Mouse (Mus musculus) spleen, adult 12 weeks (tissue): ENCODE measurements around the gene Rpl35.

Experiments
- DNase-seq: peaks from one replicate; pipeline ENCODE4 v3.0.0; 2022; ENCODE audit warnings: low spot score

The Rpl35 gene

DNA sequence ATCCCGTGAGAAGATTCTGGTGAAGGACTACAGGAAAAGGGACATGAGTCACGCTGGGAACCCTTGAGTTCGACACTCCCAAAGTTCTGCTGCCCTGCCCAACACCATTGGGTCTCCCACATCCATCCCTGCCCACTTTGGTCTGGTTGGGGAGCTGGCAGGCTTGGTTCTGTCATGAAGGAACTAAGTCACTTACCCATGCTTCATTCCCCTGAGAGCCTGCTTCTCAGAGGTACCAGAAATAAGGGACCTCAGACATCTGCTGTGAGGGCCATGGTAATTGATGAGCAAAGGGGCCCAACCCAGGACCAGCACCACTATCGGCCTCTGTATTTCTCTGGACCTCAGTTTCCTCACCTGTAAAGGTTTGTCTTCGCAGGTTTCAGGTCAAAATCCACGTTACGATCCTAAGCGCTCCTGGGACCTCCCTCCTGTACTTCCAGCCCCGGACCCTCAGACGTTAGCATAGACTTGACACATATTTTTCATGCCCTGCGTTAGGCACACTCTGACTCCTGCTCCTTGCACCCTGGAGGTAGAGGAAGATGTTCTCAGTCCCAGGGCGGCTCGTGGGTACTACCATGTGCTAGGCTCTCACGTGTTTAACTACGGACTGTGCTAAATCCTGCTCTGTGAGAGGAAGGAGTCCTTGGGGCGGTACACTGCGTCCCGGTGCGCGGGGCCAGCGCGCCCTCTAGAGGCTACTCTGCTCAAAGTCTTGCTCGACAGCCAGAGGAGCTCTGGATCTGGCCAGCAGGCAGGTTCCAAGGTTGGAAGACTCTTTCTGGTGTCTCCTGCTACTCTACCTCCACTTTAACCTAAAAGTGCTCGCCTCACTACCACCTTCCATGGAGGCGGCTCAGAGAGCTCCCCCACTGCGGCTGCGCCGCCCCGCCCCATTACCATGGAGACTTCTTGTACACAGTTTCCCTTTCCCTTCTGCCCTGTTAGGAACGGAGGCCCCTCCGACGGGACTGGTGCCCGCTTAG, 7.7 kb downstream of the Rpl35 start, which contains the start of gene Wdr38:
Gene Wdr38, plus strand, starts transcription at position 91 of the 989 bp plus-strand sequence.
- DNase-seq = peak; percentile 82

DNA sequence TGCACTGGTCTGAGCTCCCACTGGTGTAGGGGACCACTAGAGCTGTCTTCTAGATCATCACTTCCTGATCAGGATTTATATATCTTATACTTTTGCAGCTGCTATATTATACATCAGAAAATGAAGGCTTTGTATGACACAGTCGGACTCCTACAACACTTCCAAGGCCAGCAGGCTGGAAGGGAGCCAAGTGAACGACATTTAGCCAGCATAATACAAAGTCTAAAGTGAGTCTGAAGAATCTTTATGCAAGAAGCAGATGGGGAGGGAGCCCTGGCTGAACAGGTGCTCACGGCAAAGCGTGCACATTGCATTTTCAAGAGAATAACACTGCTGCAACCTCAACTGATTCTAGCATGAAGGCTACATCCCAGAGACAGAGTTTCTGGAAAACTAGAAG, 13.0 kb downstream of the Rpl35 start:
- no peak for DNase-seq

DNA sequence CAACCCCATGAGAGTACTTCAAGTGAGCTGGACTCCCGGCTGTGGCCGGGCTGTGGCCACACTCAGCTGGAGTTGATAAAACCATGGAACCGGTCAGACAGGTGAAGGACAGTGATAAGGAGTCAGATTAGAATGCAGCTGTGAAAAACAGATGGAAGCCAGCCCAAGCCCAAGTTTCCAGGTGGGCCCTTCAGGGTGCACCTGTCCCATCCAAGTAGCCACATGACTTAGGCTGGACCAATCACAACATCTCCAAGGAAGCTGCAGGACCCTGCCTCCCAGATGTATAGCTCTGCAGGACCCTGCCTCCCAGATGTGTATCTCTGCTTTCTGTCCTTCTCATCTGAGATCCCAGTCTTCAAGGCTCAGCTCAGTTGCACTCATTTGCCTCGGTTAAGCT, 13.4 kb downstream of the Rpl35 start:
- DNase-seq = no peak

DNA sequence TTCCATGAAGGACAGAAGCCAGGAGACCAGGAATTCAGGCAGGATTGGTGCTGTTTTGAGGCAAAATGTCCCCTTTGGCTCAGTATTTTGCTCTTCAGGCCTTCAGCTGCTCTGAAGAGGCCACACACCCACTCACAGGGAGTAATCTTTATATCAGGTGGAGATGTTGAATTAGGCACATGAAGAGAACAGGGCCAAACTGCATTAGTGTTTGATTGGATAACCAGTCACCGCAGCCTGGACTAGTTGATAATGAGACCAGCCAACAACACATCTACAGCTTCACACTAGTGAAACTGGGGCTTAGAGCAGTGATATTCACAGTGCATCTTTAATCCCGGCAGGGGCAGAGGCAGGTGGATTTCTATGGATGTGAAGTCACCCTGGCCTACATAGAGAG, 16.5 kb downstream of the Rpl35 start:
- DNase-seq = no peak

DNA sequence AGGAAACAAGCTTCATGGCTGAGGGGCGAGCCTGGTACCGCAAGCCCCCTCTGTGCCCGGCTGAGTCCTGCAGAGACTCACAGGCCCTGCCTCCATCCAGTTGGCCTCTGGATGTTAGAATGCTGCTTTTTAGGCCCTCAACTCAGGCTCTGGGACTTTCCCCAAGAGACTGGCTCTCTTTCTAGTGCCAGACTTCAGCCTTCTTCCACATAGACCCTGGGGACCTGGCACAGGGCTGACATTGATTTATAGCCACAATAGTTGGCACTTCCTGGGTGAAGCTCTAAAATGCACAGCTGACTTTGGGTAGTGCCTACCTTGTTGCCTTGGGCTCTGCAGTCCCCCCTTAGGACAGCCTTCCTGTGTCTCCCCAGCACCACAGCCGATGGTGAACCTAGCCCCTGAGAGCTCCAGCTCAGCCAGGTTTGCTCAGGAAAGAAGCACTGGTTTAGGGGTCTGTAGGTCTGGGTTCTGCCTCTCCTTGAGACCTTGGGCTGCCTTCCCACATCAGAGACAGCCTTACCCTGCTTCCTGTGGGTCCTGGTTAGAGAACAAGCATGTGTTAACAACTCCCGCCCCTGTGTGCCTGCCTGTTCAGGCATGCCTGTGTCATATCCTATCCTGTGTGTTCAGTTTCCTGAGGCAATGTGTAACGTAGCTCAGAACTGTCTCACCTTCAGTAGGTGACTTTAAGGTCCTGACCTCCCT, 17.5 kb downstream of the Rpl35 start:
- no peak for DNase-seq

DNA sequence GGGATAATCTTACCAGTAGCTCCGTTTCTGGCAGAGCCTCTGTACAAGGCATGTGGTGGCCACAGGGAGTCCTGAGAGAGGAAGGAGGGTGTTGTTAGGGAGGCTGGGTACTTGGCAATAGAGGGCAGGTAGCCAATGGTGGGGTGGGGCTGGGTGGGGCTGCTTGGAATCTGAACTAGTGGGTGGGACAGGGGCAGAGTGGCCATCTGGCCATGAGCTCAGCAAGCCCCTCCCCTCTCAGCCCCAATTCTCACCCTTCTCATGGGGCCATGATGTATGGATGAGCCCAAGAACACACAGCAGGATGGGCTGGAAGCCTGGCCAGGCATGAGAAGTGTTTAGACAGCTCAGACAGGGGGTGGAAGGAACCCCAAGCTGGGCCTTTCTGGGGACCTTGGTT, 18.1 kb downstream of the Rpl35 start:
- DNase-seq = no peak

DNA sequence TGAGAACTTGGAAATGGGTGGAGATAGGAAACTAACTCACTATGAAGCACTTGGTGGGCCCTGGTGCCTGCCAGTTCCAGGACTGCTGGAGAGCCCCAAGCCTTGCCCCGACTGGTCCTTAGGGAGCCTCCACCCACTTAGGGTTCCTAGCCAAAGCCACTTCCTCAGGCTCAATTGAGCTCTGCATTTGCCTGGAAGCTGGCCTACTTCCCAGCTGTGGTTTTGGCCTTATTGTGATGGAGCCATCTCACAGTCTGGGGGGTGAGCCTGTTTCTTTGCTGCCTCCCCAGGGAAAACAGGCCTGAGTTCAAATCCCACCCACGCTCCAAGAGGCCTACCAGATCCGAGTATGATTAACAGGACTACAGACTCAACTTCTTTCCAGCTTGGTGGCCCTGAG, 18.8 kb downstream of the Rpl35 start:
- DNase-seq = no peak

DNA sequence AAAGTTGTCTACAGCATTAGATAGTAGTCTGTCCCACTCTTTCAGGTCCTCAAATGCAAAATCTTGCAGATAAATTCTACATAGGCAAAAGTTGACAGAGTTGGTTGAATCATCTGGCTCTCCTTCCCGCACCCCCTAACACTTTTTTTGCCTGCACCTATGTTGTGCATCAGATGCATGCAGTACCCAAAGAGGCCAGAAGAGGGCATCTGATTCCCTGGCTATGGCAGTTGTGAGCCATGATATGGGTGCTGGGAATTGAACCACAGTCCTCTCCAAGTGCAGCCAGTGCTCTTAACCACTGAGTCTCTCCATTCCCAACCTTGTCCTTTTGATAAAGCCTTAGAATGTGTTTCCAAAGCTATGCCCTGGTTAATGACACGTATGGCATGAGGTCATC, 22.0 kb downstream of the Rpl35 start:
- DNase-seq = no peak

DNA sequence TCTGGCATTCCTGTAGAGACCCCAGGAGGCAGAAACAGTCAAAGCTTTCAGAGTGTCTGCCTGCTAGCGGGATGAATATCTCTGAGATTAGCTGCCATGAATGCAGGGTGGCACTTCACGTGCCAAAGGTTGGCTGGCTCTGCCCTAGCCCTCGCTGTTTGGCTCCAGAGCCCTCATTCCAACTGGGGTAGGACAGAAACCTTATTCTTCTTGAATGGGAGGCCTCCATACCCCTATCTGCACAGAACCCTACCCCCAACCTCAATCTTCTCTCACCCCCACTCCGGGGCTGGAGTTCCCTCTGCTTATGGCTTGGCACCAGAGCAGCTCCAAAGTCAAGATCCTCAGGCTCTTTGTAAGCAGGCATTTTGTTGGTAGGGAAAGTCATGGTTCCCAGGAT, 27.6 kb downstream of the Rpl35 start:
- no peak for DNase-seq

DNA sequence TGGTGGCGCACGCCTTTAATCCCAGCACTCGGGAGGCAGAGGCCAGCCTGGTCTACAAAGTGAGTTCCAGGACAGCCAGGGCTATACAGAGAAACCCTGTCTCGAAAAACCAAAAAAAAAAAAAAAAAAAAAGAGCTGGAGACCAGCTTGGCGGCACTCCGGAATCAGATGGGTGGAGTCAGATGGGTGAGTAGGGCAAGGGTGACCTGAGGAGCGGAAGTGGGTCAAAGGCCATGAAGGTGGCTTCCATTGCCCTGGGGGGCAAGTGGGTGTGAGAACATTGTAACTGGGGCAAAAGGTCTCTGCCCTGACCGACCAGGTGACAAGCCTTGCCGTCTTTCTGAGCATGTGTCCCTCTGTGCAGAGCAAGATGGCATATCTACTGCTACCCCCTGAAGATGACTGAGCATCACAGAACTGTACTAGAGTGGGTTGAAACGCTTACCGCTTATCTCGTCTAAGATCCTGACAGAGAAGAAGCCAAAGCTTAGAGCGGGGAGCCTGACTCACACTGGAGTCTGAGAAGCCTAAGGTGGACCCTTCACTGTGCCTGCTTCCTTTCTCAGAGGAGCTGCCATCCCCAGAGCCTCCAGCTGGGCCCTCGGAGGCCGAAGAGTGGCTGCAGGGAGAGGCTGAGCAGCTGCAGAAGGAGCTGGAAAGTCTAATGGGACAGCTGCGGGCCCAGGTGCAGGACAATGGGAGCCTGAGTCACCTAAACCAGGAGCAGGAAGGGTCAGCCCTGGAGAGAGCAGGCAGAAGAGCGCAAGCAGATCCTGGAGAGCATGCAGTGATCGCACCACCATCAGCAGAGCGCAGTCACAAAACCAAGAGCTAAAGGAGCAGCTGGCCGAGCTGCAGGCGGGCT, 29.3 kb downstream of the Rpl35 start:
- DNase-seq = no peak

DNA sequence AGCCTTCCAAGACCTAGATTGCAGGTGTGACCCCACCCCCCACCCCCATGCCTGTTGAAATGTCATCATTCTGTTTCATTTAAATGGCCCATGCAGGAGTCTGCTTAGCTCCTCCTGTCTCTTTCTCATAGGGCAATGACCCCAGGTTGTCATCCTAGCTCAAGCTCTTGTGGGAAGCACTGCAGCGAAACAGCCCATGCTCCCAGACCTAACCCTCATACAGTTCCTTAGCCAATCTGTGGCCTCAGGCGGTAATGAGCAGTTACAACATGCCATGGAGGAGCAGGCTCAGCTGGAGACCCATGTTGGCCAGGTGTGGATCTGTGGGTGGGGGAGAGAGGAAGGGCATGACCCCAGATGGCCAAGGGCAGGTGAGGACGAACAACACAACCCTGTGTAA, 30.2 kb downstream of the Rpl35 start:
- no peak for DNase-seq

DNA sequence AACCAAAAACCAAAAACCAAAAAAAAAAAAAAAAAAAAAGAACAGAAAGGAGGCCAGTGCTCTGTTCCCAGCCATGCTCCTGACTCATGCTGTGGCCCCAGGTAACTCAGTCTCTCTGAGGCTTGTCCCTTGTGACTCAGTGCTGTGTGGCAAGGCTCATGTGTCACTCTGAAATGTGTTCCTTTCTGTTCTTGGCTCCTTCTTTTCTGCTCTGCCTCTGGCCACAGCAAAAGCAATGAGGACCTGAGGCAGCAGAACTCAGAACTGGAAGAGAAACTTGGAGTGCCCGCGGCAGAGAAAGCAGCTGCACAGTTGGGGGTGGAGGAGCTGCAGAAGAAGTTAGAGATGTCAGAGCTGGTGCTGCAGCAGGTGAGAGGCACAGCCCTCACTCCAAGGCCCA, 31.3 kb downstream of the Rpl35 start:
- DNase-seq = no peak

DNA sequence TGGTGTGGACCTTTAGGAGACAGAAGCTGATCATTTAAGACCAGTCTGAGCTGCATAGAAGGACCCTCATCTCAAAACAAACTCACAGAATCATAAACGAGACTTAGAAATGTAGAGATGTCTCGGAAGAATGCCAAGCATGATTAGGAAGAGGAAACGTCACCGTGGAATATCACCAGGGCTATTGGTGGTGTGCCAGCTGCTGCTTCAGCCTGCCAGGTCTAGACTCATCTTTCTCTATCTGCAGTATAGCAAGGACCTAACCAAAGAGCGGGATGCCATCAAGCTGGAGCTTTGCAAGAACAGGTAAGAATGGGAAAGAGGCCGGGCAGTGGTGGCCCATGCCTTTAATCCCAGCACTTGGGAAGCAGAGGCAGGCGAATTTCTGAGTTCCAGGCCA, 31.7 kb downstream of the Rpl35 start:
- no peak for DNase-seq

DNA sequence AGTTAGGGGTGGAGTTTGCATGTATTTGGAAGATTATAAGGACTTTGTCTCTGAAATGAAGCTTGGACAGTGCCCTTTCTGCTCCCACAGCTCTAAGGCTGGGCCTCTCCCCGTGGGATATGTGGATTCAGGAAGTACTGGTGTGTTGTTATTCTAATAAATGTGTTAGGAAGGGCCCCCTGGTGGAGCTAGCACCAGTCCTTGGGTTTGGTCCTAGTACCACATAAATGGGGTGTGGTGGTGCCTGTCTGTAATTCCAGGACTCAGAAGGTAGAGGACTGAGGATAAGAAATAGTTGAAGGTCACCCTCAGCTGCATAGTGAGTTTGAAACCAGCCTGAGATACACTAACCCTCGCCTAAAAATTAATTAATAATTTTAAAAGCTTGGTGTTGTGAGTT, 32.2 kb downstream of the Rpl35 start:
- no peak for DNase-seq

DNA sequence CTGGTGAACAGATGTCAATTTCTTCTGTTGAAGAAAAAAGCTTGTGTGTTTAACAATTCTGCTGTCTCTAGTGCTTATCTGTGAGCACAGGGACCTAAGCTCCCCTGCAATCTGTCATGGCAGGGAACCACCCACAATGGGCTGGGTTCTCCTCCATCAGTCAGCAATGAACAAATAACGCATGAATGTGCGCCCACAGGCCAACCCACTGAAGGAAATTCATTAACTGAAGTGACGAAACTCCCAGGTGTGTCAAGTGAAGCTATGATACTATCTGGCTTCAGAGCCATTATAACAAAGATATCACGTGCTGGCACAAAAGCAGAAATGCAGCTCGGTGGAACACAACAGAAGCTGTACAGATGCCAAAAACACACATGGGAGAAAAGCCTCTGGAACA, 35.4 kb downstream of the Rpl35 start:
- DNase-seq = peak; percentile 11

DNA sequence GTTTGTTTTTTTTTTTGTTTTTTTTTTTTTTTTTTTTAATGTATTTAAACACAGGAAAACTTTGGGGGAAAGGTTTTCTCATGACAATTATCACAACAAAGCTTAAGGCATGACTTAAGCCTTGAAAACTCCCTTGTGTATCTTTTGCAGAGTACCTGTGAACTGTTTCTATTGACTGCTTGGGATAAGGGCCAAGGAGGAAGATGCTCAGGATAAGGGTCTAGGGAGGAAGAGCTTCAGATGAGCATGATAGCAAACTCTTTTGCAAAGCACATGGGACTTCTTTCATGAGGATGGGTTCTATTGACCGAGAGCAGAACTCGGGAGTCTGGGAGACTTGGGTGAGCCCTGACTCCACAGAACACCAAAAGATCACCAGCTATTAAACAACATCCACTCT, 35.8 kb downstream of the Rpl35 start:
- no peak for DNase-seq

DNA sequence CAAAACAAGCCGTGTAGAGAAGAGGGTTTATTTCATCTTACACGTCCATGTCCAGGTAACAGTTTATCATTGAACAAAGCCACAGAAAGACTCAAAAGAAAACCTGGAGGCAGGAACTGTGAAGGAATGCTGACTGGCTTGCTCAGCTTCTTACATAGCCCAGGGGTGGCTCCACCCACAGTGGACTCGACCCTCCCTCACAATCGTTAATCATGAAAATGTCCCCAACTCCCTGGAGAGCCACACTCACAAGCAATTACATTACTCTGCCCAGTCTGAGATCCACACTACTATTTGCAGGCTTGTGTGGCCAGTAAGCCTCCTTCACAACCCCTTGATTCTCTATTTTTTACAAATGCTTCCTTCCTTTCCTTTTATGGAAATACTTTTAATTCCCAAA, 41.2 kb downstream of the Rpl35 start:
- DNase-seq = no peak

DNA sequence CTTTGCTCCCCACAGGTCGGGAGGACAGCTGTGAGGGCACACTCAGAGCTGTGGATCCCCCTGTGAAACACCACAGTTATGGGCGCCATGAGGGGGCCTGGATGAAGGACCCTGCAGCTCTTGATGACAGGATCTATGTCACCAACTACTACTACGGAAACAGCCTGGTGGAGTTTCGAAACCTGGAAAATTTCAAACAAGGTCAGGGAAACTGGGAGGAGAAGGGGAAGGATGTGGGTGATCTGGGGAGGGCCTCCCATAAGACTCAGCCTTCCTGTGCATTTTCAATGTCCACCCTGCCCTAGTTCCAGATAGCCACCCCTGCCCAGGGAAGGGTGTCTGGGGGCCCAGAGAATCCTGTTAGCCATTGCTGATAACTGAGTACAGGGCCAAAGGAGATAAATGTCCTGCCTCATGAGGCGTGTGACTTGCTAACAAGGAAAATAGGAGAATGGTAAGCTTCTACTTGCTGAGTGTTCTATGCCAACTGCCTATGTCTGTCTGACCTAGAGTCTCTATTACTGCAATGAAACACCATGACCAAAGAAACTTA, 47.7 kb downstream of the Rpl35 start:
- no peak for DNase-seq

DNA sequence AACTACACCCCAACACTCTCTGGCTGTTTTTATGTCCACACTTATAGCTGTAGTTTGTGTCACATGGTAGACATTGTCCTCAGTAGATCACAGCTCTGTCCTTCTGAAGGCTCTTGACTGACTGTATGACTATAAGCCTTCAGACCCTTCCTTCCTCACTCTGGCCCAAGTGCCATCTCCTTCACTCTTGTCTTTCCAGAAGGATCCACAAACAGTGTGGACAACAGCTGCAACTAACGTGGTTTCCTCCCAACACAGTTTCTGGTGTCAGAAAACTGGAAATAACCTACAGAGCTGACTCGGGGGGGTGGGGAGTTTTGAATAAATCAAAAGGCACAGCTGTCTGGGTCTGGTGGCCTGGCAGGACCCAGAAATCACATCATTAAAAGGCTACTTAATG, 49.4 kb downstream of the Rpl35 start:
- DNase-seq = no peak

DNA sequence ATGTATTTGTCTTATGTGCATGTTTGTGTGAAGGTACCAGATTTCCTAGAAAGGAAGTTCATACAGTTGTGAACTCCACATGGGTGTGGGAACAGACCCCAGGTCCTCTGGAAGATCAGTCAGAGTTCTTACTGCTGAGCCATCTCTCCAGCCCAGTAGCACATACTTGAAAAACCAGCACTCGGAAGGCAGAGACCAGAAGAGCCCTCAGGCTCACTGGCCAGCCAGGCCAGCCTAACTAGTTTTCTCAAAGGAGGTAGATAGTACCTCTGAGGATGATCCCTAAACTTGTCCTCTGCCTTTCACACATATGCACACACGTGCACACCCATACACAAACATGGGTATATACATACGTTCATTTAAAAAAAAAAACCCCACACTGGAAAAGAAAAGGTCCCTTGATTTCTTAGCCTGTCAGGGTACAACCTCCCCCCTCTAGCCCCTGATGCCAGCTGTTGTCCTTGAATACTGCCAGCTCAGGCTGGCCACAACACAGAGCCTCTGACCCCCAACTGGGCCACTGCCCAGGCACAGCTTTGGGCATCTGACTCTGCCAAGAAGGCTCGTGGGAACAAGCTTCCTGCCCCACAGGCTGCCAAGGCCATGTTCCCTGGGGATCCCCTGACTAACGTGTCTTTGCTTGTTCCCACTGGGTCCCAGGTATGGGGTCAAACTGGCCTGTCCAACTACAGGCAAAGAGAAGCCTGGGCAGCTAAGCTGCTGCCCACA, 52.1 kb downstream of the Rpl35 start:
- DNase-seq = no peak
